Comparison of ENCODE assay signal across 9 mouse cellular contexts in genomic region chr9:62858266-62859019, GRCm38 (mm10). TPM values are rescaled to one million over a fixed set of nuclear protein-coding genes. Genes with fewer than 3 reads are reported as not detected.
DNase-seq lines count a peak whose midpoint lies in the region; ATAC-seq and TF ChIP-seq lines count a peak whose summit lies in the region.
"Had no signal": no experiment of that assay in that cellular context is flagged by ENCODE, and none has a peak within 500 bp of the region (broad histone marks: within the 10 kb centered on the region; RNA-seq: fewer than 3 reads in every experiment).

No protein-coding gene starts in this region.

- TF ChIP-seq CTCF in E14TG2a.4 (conservative IDR thresholded peaks at IDR 0.05; ENCODE audit: low read length) = no peak

- DNase-seq in heart, postnatal 36 days = no peak
- no peak for DNase-seq in thymus, postnatal 4 days
- no peak for DNase-seq in left cerebral cortex, postnatal 36 days (ENCODE audit: low spot score in 2 of 2)
- DNase-seq in adrenal gland, adult 18-20 months (ENCODE audit: low spot score in 2 of 2) = no peak

- WGBS in heart, embryonic 14.5 days = 69% methylated on average over 8 of the region's 8 CpGs
- 48% methylated on average over 8 of the region's 8 CpGs for WGBS in hindbrain, embryonic 13.5 days
- WGBS in limb, embryonic 12.5 days = 12% methylated on average over 8 of the region's 8 CpGs

- H3K36me3 ChIP-seq in heart, embryonic 14.5 days (ENCODE audit: control insufficient read depth, insufficient read depth, low read length) = no peaks in the 10 kb centered on the region
- no peaks in the 10 kb centered on the region for H3K36me3 ChIP-seq in E14TG2a.4 (ENCODE audit: insufficient read depth, low read length)
- no peaks in the 10 kb centered on the region for H3K36me3 ChIP-seq in hindbrain, embryonic 13.5 days
- no peaks in the 10 kb centered on the region for H3K36me3 ChIP-seq in limb, embryonic 12.5 days

- peak overlapping the region; percentile 13; the same call in 1 of the 2 replicates for H3K4me2 ChIP-seq in heart, embryonic 14.5 days (ENCODE audit: low read length)
- H3K4me2 ChIP-seq in hindbrain, embryonic 13.5 days = 0 out of 2 replicates have a peak overlapping the region, but pooled peaks have one; percentile 13
- H3K4me2 ChIP-seq in limb, embryonic 12.5 days = peak overlapping the region; percentile 50

- no peak for ATAC-seq in heart, embryonic 14.5 days (ENCODE audit: insufficient number of reproducible peaks, insufficient read depth, low FRiP score, low read depth)
- no peak for ATAC-seq in hindbrain, embryonic 13.5 days (ENCODE audit: low FRiP score)
- peak; percentile 38; the same call in 1 of the 2 replicates for ATAC-seq in limb, embryonic 12.5 days (ENCODE audit: insufficient number of reproducible peaks, insufficient read depth, low FRiP score, low TSS enrichment, low read depth)
- ATAC-seq: forebrain, embryonic 16.5 days had no signal

- intact Hi-C loops in heart, postnatal 36 days (cut with DNase I) = no loop called here
- intact Hi-C loops in left cerebral cortex, postnatal 36 days (cut with DNase I) = no loop called here

- no peak overlapping the region for H3K27ac ChIP-seq in heart, embryonic 14.5 days (replicated peaks in 1 of 2; ENCODE audit: control insufficient read depth in 1 of 2, insufficient read depth in 1 of 2, low read depth in 2 of 2, low read length in 2 of 2)
- H3K27ac ChIP-seq in hindbrain, embryonic 13.5 days = peak overlapping the region; percentile 48
- H3K27ac ChIP-seq in limb, embryonic 12.5 days = peak overlapping the region; percentile 87

- no peaks in the 10 kb centered on the region for H3K9me3 ChIP-seq in heart, embryonic 14.5 days (ENCODE audit: control insufficient read depth, low read length)
- no peaks in the 10 kb centered on the region for H3K9me3 ChIP-seq in E14TG2a.4 (ENCODE audit: low read length)
- no peaks in the 10 kb centered on the region for H3K9me3 ChIP-seq in hindbrain, embryonic 13.5 days
- no peaks in the 10 kb centered on the region for H3K9me3 ChIP-seq in limb, embryonic 12.5 days

- H3K4me1 ChIP-seq in heart, embryonic 14.5 days (ENCODE audit: control insufficient read depth in 2 of 2, insufficient read depth in 2 of 2, low read length in 2 of 2) = peaks cover 13 to 18% of the 10 kb centered on the region in 2 experiments; a peak in 3 of 4 replicates
- H3K4me1 ChIP-seq in E14TG2a.4 (replicated peaks; ENCODE audit: low read depth, low read length) = peaks cover 46% of the 10 kb centered on the region
- peaks cover 26% of the 10 kb centered on the region for H3K4me1 ChIP-seq in hindbrain, embryonic 13.5 days (replicated peaks)
- H3K4me1 ChIP-seq in limb, embryonic 12.5 days (replicated peaks) = peaks cover 55% of the 10 kb centered on the region

- no peak overlapping the region for H3K9ac ChIP-seq in heart, embryonic 14.5 days (ENCODE audit: low read length)
- H3K9ac ChIP-seq in hindbrain, embryonic 13.5 days = no peak overlapping the region; the same call in 1 of the 2 replicates
- no peak overlapping the region for H3K9ac ChIP-seq in limb, embryonic 12.5 days (replicated peaks)

- H3K4me3 ChIP-seq in heart, embryonic 14.5 days (ENCODE audit: control insufficient read depth in 1 of 2, insufficient read depth in 1 of 2, low read depth in 1 of 2, low read length in 2 of 2) = no peak overlapping the region
- H3K4me3 ChIP-seq in E14TG2a.4 (replicated peaks; ENCODE audit: low read length) = peak overlapping the region; percentile 29
- H3K4me3 ChIP-seq in hindbrain, embryonic 13.5 days = no peak overlapping the region
- H3K4me3 ChIP-seq in limb, embryonic 12.5 days (replicated peaks) = 0 out of 2 replicates have a peak overlapping the region, but pooled peaks have one; percentile 15

- H3K27me3 ChIP-seq in heart, embryonic 14.5 days (ENCODE audit: control insufficient read depth, insufficient read depth, low read length) = no peaks in the 10 kb centered on the region
- H3K27me3 ChIP-seq in E14TG2a.4 (ENCODE audit: insufficient read depth, low read length) = no peaks in the 10 kb centered on the region
- 0 out of 2 replicates have a peak, but pooled peaks cover 6% of the 10 kb centered on the region for H3K27me3 ChIP-seq in hindbrain, embryonic 13.5 days
- H3K27me3 ChIP-seq in limb, embryonic 12.5 days = no peaks in the 10 kb centered on the region

RNA-seq across cellular contexts. Expression of gene Calml4, which starts 0.6 kb away (rescaled TPM):
- 1.0 and 2.2 TPM in 2 replicates for polyA plus RNA-seq in heart, embryonic 14.5 days (2014; fragmentation: Nextera tagmentation; extraction: Ambion mirVana)
- total RNA-seq in heart, postnatal 36 days (2021) = 1 to 10 TPM; 1.1 to 1.4 TPM
- 10.4 and 21.2 TPM in 2 replicates for polyA plus RNA-seq in hindbrain, embryonic 13.5 days (2015; fragmentation: Nextera tagmentation; extraction: Ambion mirVana)
- polyA plus RNA-seq in limb, embryonic 12.5 days (2016; fragmentation: Nextera tagmentation; extraction: Ambion mirVana) = 3.8 and 4.1 TPM in 2 replicates
- total RNA-seq in left cerebral cortex, postnatal 36 days (2021) = 1 to 10 TPM in 1 of 2 experiments, not detected in 1; 1.7 TPM
- total RNA-seq in adrenal gland, adult 18-20 months (2021) = 1 to 10 TPM; 7.7 to 9.2 TPM

RNA-seq across cellular contexts. Expression of gene Cln6, which starts 19.9 kb away (rescaled TPM):
- 19.7 and 21.2 TPM in 2 replicates for polyA plus RNA-seq in heart, embryonic 14.5 days (2014; fragmentation: Nextera tagmentation; extraction: Ambion mirVana)
- total RNA-seq in heart, postnatal 36 days (2021) = 10 to 100 TPM; 23.8 to 26.6 TPM
- 6.0 and 6.1 TPM in 2 replicates for polyA plus RNA-seq in hindbrain, embryonic 13.5 days (2015; fragmentation: Nextera tagmentation; extraction: Ambion mirVana)
- polyA plus RNA-seq in limb, embryonic 12.5 days (2016; fragmentation: Nextera tagmentation; extraction: Ambion mirVana) = 13.4 and 14.2 TPM in 2 replicates
- 10 to 100 TPM; 10.3 to 13.7 TPM for total RNA-seq in left cerebral cortex, postnatal 36 days (2021)
- total RNA-seq in adrenal gland, adult 18-20 months (2021) = 10 to 100 TPM; 12.6 to 14.3 TPM

RNA-seq across cellular contexts. Expression of gene Fem1b, which starts 46.7 kb away (rescaled TPM):
- 21.0 and 21.4 TPM in 2 replicates for polyA plus RNA-seq in heart, embryonic 14.5 days (2014; fragmentation: Nextera tagmentation; extraction: Ambion mirVana)
- 10 to 100 TPM; 16.2 to 16.9 TPM for total RNA-seq in heart, postnatal 36 days (2021)
- polyA plus RNA-seq in hindbrain, embryonic 13.5 days (2015; fragmentation: Nextera tagmentation; extraction: Ambion mirVana) = 48.2 and 49.5 TPM in 2 replicates
- 30.4 and 31.6 TPM in 2 replicates for polyA plus RNA-seq in limb, embryonic 12.5 days (2016; fragmentation: Nextera tagmentation; extraction: Ambion mirVana)
- total RNA-seq in left cerebral cortex, postnatal 36 days (2021) = 100 to 1,000 TPM in 1 of 2 experiments, 10 to 100 TPM in 1; 98.6 to 100 TPM
- total RNA-seq in adrenal gland, adult 18-20 months (2021) = 10 to 100 TPM; 35.7 to 39.4 TPM

Comparison
In these comparisons a context has a peak if more than half of its experiments do, and no peak if none do; other contexts are left out.
1. H3K27ac ChIP-seq: peak in hindbrain, embryonic 13.5 days (single experiment) and limb, embryonic 12.5 days (single experiment); none in heart, embryonic 14.5 days (0 of 2).
2. H3K4me3 ChIP-seq: peak in E14TG2a.4 (single experiment) and limb, embryonic 12.5 days (single experiment); none in heart, embryonic 14.5 days (0 of 2) and hindbrain, embryonic 13.5 days (single experiment).
3. Peak in every context shown above with its lines, with median percentiles within 50 percentile points of each other: H3K4me2 ChIP-seq.